Mouse (Mus musculus): ENCODE measurements around the gene Nutf2-ps1. TPM values are rescaled to one million over a fixed set of nuclear protein-coding genes. Genes with fewer than 3 reads are reported as not detected.

Gene Nutf2-ps1
- total RNA-seq, 2 experiments from 2014 or later: 76.4 to 81.0 TPM

Other genes starting within 250 kb of the Nutf2-ps1 start
- not detected for gene Gm10197, start 217.3 kb downstream of the Nutf2-ps1 start, total RNA-seq (2021)
- 10 to 100 TPM; 37.5 to 38.5 TPM for gene Smndc1, start 198.5 kb downstream of the Nutf2-ps1 start, total RNA-seq (2021)
- gene Dusp5, start 60.0 kb downstream of the Nutf2-ps1 start, total RNA-seq (2021): 10 to 100 TPM in 1 of 2 experiments, 1 to 10 TPM in 1; 6.2 to 11.0 TPM
- 10 to 100 TPM; 29.6 to 39.0 TPM for gene Smc3, start 11.3 kb upstream of the Nutf2-ps1 start, total RNA-seq (2021)
- 1 to 10 TPM; 1.7 to 7.6 TPM for gene Rbm20, start 88.2 kb upstream of the Nutf2-ps1 start, total RNA-seq (2021)